Mouse (Mus musculus) cerebellum, adult 2 months (tissue): ENCODE measurements at regions not wholly inside any gene's neighbourhood (a gene's known extent, or its start where the extent isn't known, plus 50 kb on each side); places are given as distances from the start of the nearest gene placed in this dataset.

Experiments used
- DNase-seq, 2 experiments: peaks; one replicate each; pipeline ENCODE4 v3.0.0; 2021
- H3K27ac ChIP-seq: fragments of 200-500 bp; 2 replicates; pipeline ENCODE4 v1.5.1; 2012; ENCODE audit warnings: low read length, control low read depth, inconsistent platforms; ENCODE audit not compliant: insufficient read depth
- H3K27me3 ChIP-seq: fragments of 200-500 bp; 2 replicates; pipeline ENCODE4 v1.6.1; 2012; ENCODE audit warnings: inconsistent platforms, mild to moderate bottlenecking, low read length, moderate library complexity; ENCODE audit not compliant: control insufficient read depth, insufficient read depth
- H3K4me1 ChIP-seq: fragments of 200-500 bp; 2 replicates; pipeline ENCODE4 v1.6.1; 2011; ENCODE audit warnings: low read length; ENCODE audit not compliant: control insufficient read depth, insufficient read depth
- H3K4me3 ChIP-seq: fragments of 200-500 bp; replicated peaks from 2 replicates; pipeline ENCODE3; 2011; ENCODE audit warnings: mild to moderate bottlenecking, low read depth, low read length, control low read depth; ENCODE audit not compliant: insufficient read depth
- CTCF ChIP-seq: fragments of 200-500 bp; IDR thresholded peaks from 2 replicates; pipeline ENCODE4 v1.5.1; 2011; ENCODE audit warnings: low read depth, mild to moderate bottlenecking, control low read depth, low read length, moderate library complexity, borderline replicate concordance; ENCODE audit not compliant: insufficient read depth
- POLR2A ChIP-seq: fragments of 200-500 bp; IDR thresholded peaks from 2 replicates; pipeline ENCODE4 v1.6.1; 2011; ENCODE audit warnings: low read length, control low read depth, borderline replicate concordance; ENCODE audit not compliant: insufficient read depth
- WGBS: fragments of 180-500 bp; shearing (Covaris S2); methylation state at CpG from one replicate; pipeline ENCODE4 v1.1.7; 2018; 5-methylcytosine and 5-hydroxymethylcytosine counted together

- peak; percentile 46 to 71 for DNase-seq
- H3K27me3 ChIP-seq = no peaks in the 10 kb centered on the region; the same call in 1 of the 2 replicates
- H3K27ac ChIP-seq = no peak overlapping the region; the same call in 1 of the 2 replicates
- H3K4me1 ChIP-seq = peaks cover 10% of the 10 kb centered on the region; the same call in 1 of the 2 replicates
- 10% methylated on average over 12 of the region's 12 CpGs for WGBS
- TF ChIP-seq CTCF (peak; percentile 43; the same call in 1 of the 2 replicates), POLR2A (no peak)
- no peak overlapping the region for H3K4me3 ChIP-seq
These were observed 147.3 kb downstream of the Slc4a3 start for GRCm38 (mm10) chr1:75693231-75693914.

DNA sequence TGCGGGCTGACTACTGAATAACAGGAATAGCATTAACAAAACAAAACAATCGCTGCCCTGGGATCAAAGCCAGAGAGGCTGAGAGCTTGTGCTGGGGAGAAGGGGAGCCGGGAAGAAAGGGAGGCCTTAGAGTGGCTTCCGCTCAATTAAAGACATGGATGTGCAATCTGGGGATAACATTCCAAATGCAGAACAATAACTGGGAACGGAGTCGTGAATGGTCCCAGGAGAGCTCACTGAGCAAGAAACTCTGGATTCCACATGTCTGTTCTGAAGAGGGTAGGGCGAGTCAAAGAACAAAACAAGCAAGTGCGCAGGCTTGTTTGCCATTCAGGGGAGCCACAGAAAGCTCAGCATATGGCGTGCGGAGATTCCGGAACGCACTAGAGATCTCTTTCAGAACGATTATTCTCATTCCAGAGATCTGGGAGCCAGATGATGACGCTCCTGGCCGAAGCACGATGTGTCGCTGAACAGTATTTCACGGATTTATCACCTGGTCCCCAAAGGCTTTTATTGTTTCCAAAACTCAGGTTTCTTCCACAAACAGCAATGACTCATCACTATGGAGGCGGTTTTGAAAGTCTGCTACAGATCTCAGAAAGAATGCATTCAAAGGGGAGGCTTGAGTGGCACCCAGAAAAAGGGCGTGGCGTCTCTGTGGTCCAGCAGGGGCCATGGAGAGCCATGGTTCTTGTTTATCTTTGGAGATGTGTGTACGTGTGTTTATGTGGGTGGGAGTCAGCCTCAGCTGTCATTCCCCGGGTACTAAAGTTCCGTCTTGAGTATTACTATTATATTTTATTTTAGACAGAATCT lies 159.0 kb downstream of the Slc4a3 start:
- H3K27ac ChIP-seq = no peak overlapping the region
- H3K4me1 ChIP-seq = no peaks in the 10 kb centered on the region
- WGBS = 32% methylated on average over 24 of the region's 24 CpGs
- peak overlapping the region; percentile 21 for H3K4me3 ChIP-seq
- no peak for DNase-seq
- H3K27me3 ChIP-seq = no peaks in the 10 kb centered on the region
- no peak for TF ChIP-seq POLR2A
- TF ChIP-seq CTCF = no peak

GRCm38 (mm10) chr1:75706126-75706525 lies 160.1 kb downstream of the Slc4a3 start:
- TF ChIP-seq POLR2A (no peak), CTCF (no peak)
- no peak for DNase-seq
- no peaks in the 10 kb centered on the region for H3K4me1 ChIP-seq
- no peak overlapping the region for H3K4me3 ChIP-seq
- no peak overlapping the region for H3K27ac ChIP-seq
- no peaks in the 10 kb centered on the region for H3K27me3 ChIP-seq
- 83% methylated on average over 9 of the region's 9 CpGs for WGBS

GRCm38 (mm10) chr1:75723431-75723830 lies 177.4 kb downstream of the Slc4a3 start:
- Histone ChIP-seq H3K4me3 (no peak overlapping the region), H3K4me1 (no peaks in the 10 kb centered on the region), H3K27ac (no peak overlapping the region), H3K27me3 (no peaks in the 10 kb centered on the region)
- 91% methylated on average over 5 of the region's 5 CpGs for WGBS
- no peak for DNase-seq
- TF ChIP-seq CTCF = no peak
- no peak for TF ChIP-seq POLR2A

GRCm38 (mm10) chr1:75725329-75725728 lies 179.3 kb downstream of the Slc4a3 start:
- Histone ChIP-seq H3K4me1 (no peaks in the 10 kb centered on the region), H3K27ac (no peak overlapping the region), H3K4me3 (no peak overlapping the region), H3K27me3 (no peaks in the 10 kb centered on the region)
- WGBS = 70% methylated on average over 2 of the region's 2 CpGs
- no peak for DNase-seq
- no peak for TF ChIP-seq POLR2A
- TF ChIP-seq CTCF = no peak

DNA sequence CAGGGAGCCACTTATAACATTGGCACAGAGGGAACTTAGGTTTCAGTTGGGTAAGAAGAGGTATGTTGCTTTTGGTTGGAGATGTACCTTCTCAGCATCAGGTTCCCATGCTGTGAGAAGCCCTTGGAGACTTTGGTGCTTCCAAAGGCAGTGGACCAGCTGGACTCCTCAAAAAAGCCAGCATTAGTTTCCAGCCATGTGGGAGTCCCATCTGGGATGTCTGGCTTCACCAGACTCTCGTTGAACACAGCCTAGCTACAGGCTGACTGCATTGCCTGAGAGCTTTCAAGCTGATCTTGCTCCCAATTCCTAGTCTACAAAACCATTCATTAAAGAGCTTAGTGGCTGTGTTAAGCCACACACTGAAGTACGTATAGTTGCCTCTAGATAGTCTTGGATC lies 182.8 kb downstream of the Slc4a3 start:
- 44% methylated on average over 2 of the region's 2 CpGs for WGBS
- TF ChIP-seq CTCF (no peak), POLR2A (no peak)
- Histone ChIP-seq H3K27me3 (no peaks in the 10 kb centered on the region), H3K4me1 (no peaks in the 10 kb centered on the region), H3K27ac (no peak overlapping the region), H3K4me3 (no peak overlapping the region)
- DNase-seq = peak in 1 of 2 experiments; percentile 2

DNA sequence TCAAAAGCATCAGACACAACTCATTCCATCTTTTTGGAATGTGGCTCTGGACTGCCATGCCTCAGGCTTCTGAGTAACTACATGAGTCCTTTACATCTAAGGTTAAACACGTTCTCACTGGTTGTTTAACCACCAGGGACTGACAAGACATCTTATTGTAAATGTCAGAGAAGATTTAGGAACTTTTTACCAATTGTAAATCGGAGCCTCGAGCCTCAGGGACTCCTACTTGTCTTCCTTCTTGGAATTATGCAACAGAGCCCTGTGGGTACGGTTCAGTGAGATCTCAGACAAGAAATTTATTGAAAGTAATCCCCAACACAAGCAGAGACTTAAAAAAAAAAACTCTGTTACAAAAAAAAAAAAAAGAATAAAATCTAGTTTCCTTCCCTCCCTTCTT lies 187.7 kb downstream of the Slc4a3 start:
- Histone ChIP-seq H3K27ac (no peak overlapping the region), H3K4me3 (no peak overlapping the region), H3K27me3 (no peaks in the 10 kb centered on the region), H3K4me1 (no peaks in the 10 kb centered on the region)
- TF ChIP-seq CTCF (no peak), POLR2A (no peak)
- WGBS = 82% methylated on average over 4 of the region's 4 CpGs
- no peak for DNase-seq

- Histone ChIP-seq H3K27ac (no peak overlapping the region), H3K4me3 (no peak overlapping the region), H3K4me1 (no peaks in the 10 kb centered on the region), H3K27me3 (no peaks in the 10 kb centered on the region)
- no peak for DNase-seq
- WGBS = 74% methylated on average over 5 of the region's 5 CpGs
- no peak for TF ChIP-seq CTCF
- TF ChIP-seq POLR2A = no peak
These were observed 192.6 kb downstream of the Slc4a3 start for GRCm38 (mm10) chr1:75738651-75739050.
